Mouse (Mus musculus) heart, embryonic 14.5 days (tissue): ENCODE data around the gene Gpbp1. TPM values are rescaled to one million over a fixed set of nuclear protein-coding genes. Genes with fewer than 3 reads are reported as not detected.

Experiments
- ATAC-seq: fragments of 200-750 bp; cut with Nextera tagmentation; 2 replicates; pipeline ENCODE4 v1.8.0; 2017; ENCODE audit warnings: low read depth, moderate TSS enrichment; ENCODE audit not compliant: insufficient number of reproducible peaks, insufficient read depth, low FRiP score
- H3K27ac ChIP-seq, 2 experiments: fragments of 200-500 bp in 1 of 2; fragments of 300-500 bp in 1 of 2; sonication (generic) in 1 of 2; replicated peaks in 1 of 2; 2 replicates each; pipeline ENCODE4 v1.5.1; 2012 to 2014; ENCODE audit warnings: low read depth in 2 of 2, low read length in 2 of 2, control low read depth in 1 of 2, mild to moderate bottlenecking in 1 of 2, mixed read lengths in 1 of 2; ENCODE audit not compliant: control insufficient read depth in 1 of 2, insufficient read depth in 1 of 2
- H3K27me3 ChIP-seq: fragments of 300-500 bp; sonication (generic); 2 replicates; pipeline ENCODE4 v1.6.1; 2014; ENCODE audit warnings: mild to moderate bottlenecking, low read length, control low read depth; ENCODE audit not compliant: control insufficient read depth, insufficient read depth
- H3K36me3 ChIP-seq: fragments of 300-500 bp; sonication (generic); 2 replicates; pipeline ENCODE4 v1.6.1; 2014; ENCODE audit warnings: mild to moderate bottlenecking, control low read depth, low read length, mixed read lengths; ENCODE audit not compliant: control insufficient read depth, insufficient read depth
- H3K4me1 ChIP-seq, 2 experiments: fragments of 200-500 bp in 1 of 2; fragments of 300-500 bp in 1 of 2; sonication (generic) in 1 of 2; 2 replicates each; pipeline ENCODE4 v1.6.1; 2012 to 2014; ENCODE audit warnings: low read length in 2 of 2, control low read depth in 1 of 2, mixed read lengths in 1 of 2; ENCODE audit not compliant: control insufficient read depth in 2 of 2, insufficient read depth in 2 of 2
- H3K4me2 ChIP-seq: fragments of 300-500 bp; sonication (generic); 2 replicates; pipeline ENCODE4 v1.6.1; 2014; ENCODE audit warnings: mild to moderate bottlenecking, low read length
- H3K4me3 ChIP-seq, 2 experiments: fragments of 200-500 bp in 1 of 2; fragments of 300-500 bp in 1 of 2; sonication (generic) in 1 of 2; 2 replicates each; pipeline ENCODE4 v1.5.1; 2012 to 2014; ENCODE audit warnings: low read length in 2 of 2, mild to moderate bottlenecking in 2 of 2, control low read depth in 1 of 2, low read depth in 1 of 2, moderate library complexity in 1 of 2; ENCODE audit not compliant: control insufficient read depth in 1 of 2, insufficient read depth in 1 of 2
- H3K9ac ChIP-seq: fragments of 300-500 bp; sonication (generic); 2 replicates; pipeline ENCODE4 v1.6.1; 2014; ENCODE audit warnings: mild to moderate bottlenecking, low read length
- H3K9me3 ChIP-seq: fragments of 300-500 bp; sonication (generic); 2 replicates; pipeline ENCODE4 v1.6.1; 2016; ENCODE audit warnings: low read length, control low read depth; ENCODE audit not compliant: control insufficient read depth
- WGBS: fragments of 180-500 bp; shearing (Covaris S2); extraction: QIAGEN DNeasy Blood & Tissue Kit; methylation state at CpG from one replicate; pipeline ENCODE4 v1.1.7; 2014; 5-methylcytosine and 5-hydroxymethylcytosine counted together
- polyA plus RNA-seq: library from polyadenylated mRNA; unstranded; fragments of >200 nt; fragmentation: Nextera tagmentation; extraction: Ambion mirVana; gene quantifications from 2 replicates; pipeline ENCODE4 v1.2.1, GENCODE M21; 2014

Gpbp1 gene
- polyA plus RNA-seq, 1 experiment from 2014 or later: 59.3 TPM

DNA sequence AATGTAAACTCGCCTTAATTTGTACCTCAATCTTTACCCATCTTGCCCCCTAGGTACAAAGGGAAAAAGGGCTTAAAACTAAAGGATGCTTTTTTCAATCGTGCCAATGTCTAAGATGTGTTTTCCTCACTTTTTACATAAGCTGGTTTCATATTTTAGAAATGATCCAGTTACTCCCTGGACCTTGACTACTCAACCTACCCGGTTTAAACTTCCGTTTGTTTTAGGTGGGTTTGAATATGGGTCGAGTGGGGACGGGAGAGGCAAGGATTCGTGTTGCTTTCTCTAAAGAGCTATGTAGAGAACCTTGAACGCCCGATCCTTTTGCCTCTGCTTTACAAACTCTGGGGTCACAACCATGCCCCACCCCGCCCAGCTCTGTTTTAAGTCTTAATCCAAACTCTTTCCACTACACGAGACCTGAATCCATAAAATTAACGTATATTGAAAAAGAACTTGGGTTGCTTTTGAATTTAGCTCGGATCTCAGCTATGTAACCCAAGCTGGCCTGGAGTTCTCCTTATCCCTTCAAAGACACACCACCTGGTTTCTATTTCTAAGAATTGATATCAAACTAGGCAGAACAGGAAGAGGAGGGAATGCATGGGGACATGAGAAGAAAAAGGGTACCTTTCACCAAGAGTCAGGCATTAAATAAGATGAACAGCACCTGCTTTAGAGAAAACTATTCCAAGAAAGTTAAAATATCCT lies 1.3 kb upstream of the Gpbp1 start:
- Histone ChIP-seq H3K4me1 (peaks cover 0 to 13% of the 10 kb centered on the region in 2 experiments; a peak in 2 of 4 replicates), H3K36me3 (no peaks in the 10 kb centered on the region), H3K9me3 (no peaks in the 10 kb centered on the region), H3K9ac (peak overlapping the region; percentile 73; the same call in 1 of the 2 replicates), H3K4me2 (peak overlapping the region; percentile 81), H3K27me3 (peaks cover 7% of the 10 kb centered on the region), H3K4me3 (peak overlapping the region in 1 of 2 experiments; percentile 56; a peak in 2 of 4 replicates), H3K27ac (no peak overlapping the region)
- 33% methylated on average over 13 of the region's 13 CpGs for WGBS
- no peak for ATAC-seq

DNA sequence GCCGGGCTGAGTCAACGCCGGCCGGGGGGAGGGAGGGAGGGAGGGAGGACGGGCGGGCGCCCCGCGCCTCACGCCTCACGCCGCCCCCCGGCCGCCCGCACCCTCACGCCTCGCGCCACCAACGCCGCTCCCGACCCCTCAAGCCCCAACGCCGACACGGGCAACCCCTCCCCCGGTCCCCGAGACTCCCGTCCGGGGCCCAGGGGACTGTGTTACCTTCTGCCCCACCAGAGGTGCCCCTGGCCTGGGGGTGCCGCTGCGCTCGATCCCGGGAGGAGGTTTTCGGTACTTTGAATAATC lies 459 bp downstream of the Gpbp1 start:
- Histone ChIP-seq H3K4me1 (peaks cover 0 to 27% of the 10 kb centered on the region in 2 experiments; a peak in 2 of 4 replicates), H3K27ac (peak overlapping the region; percentile 80 to 99), H3K4me2 (peak overlapping the region; percentile 85), H3K9me3 (no peaks in the 10 kb centered on the region), H3K36me3 (no peaks in the 10 kb centered on the region), H3K4me3 (peak overlapping the region; percentile 59 to 95), H3K9ac (peak overlapping the region; percentile 99), H3K27me3 (peaks cover 7% of the 10 kb centered on the region)
- ATAC-seq: peak; percentile 11
- WGBS: under 1% methylated on average over 18 of the region's 33 CpGs

DNA sequence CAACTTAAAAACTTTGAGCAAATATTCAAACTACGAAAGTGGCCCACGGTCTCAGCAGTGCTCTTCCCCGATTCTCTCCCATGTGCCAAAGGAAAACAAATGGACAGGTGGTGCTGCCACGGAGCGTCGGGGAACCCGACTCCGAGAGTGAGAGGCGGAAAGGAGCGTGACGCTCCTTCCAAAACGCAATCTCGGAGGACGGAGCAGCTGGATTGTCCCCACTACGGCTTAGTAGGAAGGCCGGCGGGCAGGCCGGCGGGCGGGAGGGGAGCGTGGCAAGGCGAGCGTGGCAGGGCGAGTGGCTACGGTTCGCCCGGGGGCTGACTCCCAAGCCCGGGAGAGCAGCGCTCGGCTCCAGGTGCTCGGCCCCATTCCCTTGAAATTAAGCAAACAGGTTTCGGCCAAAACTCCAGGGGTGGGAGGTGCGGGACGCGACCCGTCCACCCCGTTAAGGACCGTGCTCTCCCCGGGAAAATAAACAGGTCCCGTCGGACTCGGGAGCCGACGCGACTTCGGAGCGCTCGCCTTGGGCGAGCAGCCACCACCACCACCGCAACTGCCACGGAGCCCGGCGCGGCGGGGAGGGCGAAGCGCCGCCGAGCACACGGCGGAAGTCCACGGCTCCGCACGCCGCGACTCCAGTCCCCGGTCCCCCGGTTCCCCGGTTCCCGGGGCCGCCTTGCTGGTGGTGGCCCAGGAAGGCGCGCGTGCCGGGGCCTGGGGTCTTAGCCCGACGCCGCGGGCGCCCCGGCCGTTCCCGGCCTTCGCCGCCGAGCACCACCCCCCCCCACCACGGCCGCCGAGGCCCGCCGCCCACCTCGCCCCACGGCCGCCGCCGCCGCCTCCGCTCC lies 1.0 kb downstream of the Gpbp1 start:
- H3K4me3 ChIP-seq: peak overlapping the region; percentile 59 to 95
- WGBS: under 1% methylated on average over 84 of the region's 98 CpGs
- peak overlapping the region; percentile 85 for H3K4me2 ChIP-seq
- peak overlapping the region; percentile 99 for H3K9ac ChIP-seq
- peak overlapping the region; percentile 40 to 99 for H3K27ac ChIP-seq
- peaks cover 7% of the 10 kb centered on the region for H3K27me3 ChIP-seq
- ATAC-seq: peak; percentile 3
- peaks cover 0 to 27% of the 10 kb centered on the region in 2 experiments; a peak in 2 of 4 replicates for H3K4me1 ChIP-seq
- no peaks in the 10 kb centered on the region for H3K9me3 ChIP-seq
- H3K36me3 ChIP-seq: no peaks in the 10 kb centered on the region

DNA sequence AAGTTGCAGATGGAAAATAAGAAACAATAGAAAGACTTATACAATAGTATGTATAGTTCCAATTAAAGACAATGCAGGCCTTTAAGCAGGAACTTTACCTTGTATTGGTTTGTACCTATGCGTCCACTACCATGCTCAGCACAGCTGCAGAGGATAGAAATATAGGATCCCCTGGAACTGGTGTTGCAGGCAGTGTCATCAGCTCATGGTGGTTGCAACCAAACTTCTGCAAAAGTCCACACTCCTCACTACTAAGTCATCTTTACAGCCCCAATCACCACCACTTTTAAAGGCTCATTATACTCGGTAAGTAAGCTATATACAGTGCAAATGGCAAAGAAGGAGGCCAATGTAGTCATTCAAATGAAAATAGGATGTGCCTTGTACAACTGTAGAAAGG lies 12.2 kb downstream of the Gpbp1 start:
- H3K9me3 ChIP-seq: no peaks in the 10 kb centered on the region
- peaks cover 24% of the 10 kb centered on the region for H3K36me3 ChIP-seq
- H3K9ac ChIP-seq: no peak overlapping the region
- H3K4me3 ChIP-seq: no peak overlapping the region
- H3K27me3 ChIP-seq: no peaks in the 10 kb centered on the region
- WGBS: 92% methylated on average over 2 of the region's 2 CpGs
- H3K4me2 ChIP-seq: no peak overlapping the region
- no peak overlapping the region for H3K27ac ChIP-seq
- no peak for ATAC-seq
- H3K4me1 ChIP-seq: peaks cover 2 to 21% of the 10 kb centered on the region in 2 experiments

DNA sequence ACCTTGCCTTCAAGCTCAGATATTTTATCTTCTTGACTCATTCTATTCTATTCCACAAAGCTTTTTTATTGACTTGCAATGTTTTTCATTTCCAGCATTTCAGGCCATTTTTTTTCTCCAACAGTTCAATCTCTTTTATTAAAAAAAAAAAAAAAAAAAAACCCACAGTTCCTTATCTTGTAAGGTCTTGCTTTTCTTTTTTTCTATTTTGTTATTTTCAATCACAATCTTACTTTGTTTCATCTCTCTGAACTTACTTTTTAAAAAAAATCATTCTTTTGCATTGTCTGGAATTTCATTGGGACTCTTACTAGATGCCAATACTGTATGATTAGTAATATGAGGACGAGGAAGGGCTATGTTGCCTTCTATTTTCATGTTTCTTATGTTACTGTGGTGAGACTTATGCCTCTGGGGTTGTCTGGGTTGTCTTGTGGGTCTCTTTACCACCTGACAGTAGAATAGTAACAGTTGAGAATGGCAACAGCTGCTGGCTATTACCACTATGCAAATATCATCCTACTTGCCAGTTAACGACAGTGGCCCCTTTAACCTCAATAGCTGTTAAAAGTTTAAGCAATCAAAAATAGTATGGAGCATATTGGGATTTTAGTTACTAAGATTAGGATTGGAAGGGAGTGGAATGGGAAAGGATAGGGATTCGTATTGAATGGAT lies 19.2 kb downstream of the Gpbp1 start:
- Histone ChIP-seq H3K36me3 (peaks cover 18% of the 10 kb centered on the region), H3K9me3 (no peaks in the 10 kb centered on the region), H3K4me1 (peaks cover 2 to 21% of the 10 kb centered on the region in 2 experiments), H3K27ac (no peak overlapping the region), H3K9ac (no peak overlapping the region), H3K4me3 (no peak overlapping the region), H3K4me2 (no peak overlapping the region), H3K27me3 (no peaks in the 10 kb centered on the region)
- no peak for ATAC-seq
- WGBS: 85% methylated on average over 3 of the region's 3 CpGs

DNA sequence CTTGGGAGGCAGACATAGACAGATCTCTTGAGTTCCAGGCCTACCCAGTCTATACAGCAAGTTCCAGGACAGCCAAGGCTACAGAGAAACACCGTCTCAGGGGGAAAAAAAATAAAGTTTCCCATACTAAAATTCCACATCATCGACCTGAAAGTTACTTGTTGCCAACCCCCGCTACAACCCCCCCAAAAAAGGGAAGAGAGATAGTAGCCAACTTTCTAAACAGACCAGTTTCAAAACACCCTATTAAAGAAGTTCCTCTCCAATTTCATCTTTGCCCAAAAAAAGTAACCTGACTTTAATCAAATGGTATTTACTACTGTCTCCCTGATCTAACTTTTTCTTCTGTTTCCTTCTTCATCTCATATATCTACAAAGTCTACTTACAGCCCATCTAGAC lies 22.6 kb downstream of the Gpbp1 start:
- H3K36me3 ChIP-seq: peaks cover 32% of the 10 kb centered on the region
- 93% methylated on average over 3 of the region's 3 CpGs for WGBS

DNA sequence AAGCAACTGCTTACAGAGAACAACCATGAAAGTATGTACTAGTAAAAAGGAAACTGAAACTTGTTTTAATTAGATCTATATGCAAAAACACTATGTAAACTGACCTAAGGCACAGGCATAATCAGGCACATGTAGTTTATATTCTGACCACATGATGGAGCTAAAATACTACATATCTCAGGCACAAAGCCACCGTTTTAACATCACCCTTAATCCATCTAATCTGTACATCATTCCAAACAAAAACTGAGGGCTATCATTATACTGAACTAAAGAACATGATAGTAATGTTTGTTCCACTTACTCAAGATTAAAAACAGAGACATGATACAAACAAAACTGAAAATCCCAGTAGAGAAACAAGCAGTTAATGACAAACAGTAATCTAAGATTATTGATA lies 28.5 kb downstream of the Gpbp1 start:
- no peak overlapping the region for H3K27ac ChIP-seq
- no peak overlapping the region for H3K4me3 ChIP-seq
- no peak overlapping the region for H3K4me2 ChIP-seq
- 9% methylated on average over 1 of the region's 1 CpGs for WGBS
- ATAC-seq: no peak
- peaks cover 20% of the 10 kb centered on the region for H3K36me3 ChIP-seq
- no peak overlapping the region for H3K9ac ChIP-seq
- H3K9me3 ChIP-seq: no peaks in the 10 kb centered on the region
- H3K27me3 ChIP-seq: no peaks in the 10 kb centered on the region
- peaks cover 0 to 4% of the 10 kb centered on the region in 2 experiments; a peak in 1 of 4 replicates for H3K4me1 ChIP-seq

More for the DNA sequence above, 22.6 kb downstream of the Gpbp1 start:
- no peak overlapping the region for H3K4me2 ChIP-seq
- no peak overlapping the region for H3K4me3 ChIP-seq
- no peak overlapping the region for H3K9ac ChIP-seq
- no peak for ATAC-seq
- no peaks in the 10 kb centered on the region for H3K27me3 ChIP-seq
- no peaks in the 10 kb centered on the region for H3K9me3 ChIP-seq
- peaks cover 0 to 2% of the 10 kb centered on the region in 2 experiments; a peak in 1 of 4 replicates for H3K4me1 ChIP-seq
- no peak overlapping the region for H3K27ac ChIP-seq
